Comparison of ENCODE assay signal across 9 mouse cellular contexts in genomic region chr19:5067040-5067799, GRCm38 (mm10). TPM values are rescaled to one million over a fixed set of nuclear protein-coding genes. Genes with fewer than 3 reads are reported as not detected.
DNase-seq lines count a peak whose midpoint lies in the region; ATAC-seq lines count a peak whose summit lies in the region.
"Had no signal": no experiment of that assay in that cellular context is flagged by ENCODE, and none has a peak within 500 bp of the region (broad histone marks: within the 10 kb centered on the region; RNA-seq: fewer than 3 reads in every experiment).

No protein-coding gene starts in this region.

- peak overlapping the region; percentile 46 for H3K4me3 ChIP-seq in kidney, embryonic 14.5 days (ENCODE audit: low read length)
- H3K4me3 ChIP-seq in embryonic facial prominence, embryonic 11.5 days (ENCODE audit: low read depth, low read length): peak overlapping the region; percentile 60
- peak overlapping the region; percentile 42 for H3K4me3 ChIP-seq in hindbrain, embryonic 15.5 days
- peak overlapping the region; percentile 46 for H3K4me3 ChIP-seq in midbrain, embryonic 12.5 days

- peaks cover 9% of the 10 kb centered on the region for H3K27me3 ChIP-seq in kidney, embryonic 14.5 days (ENCODE audit: control insufficient read depth, insufficient read depth, low read length)
- H3K27me3 ChIP-seq in embryonic facial prominence, embryonic 11.5 days (ENCODE audit: control insufficient read depth, insufficient read depth, low read length): peaks cover 3% of the 10 kb centered on the region
- H3K27me3 ChIP-seq in hindbrain, embryonic 15.5 days: peaks cover 13% of the 10 kb centered on the region
- peaks cover 70% of the 10 kb centered on the region for H3K27me3 ChIP-seq in midbrain, embryonic 12.5 days

- no peaks in the 10 kb centered on the region for H3K9me3 ChIP-seq in kidney, embryonic 14.5 days (ENCODE audit: control insufficient read depth, low read length)
- H3K9me3 ChIP-seq in embryonic facial prominence, embryonic 11.5 days (replicated peaks; ENCODE audit: control insufficient read depth, low read length): no peaks in the 10 kb centered on the region
- H3K9me3 ChIP-seq in hindbrain, embryonic 15.5 days: no peaks in the 10 kb centered on the region
- H3K9me3 ChIP-seq in midbrain, embryonic 12.5 days: no peaks in the 10 kb centered on the region
- H3K9me3 ChIP-seq: G1E had no signal

- H3K27ac ChIP-seq in kidney, embryonic 14.5 days (ENCODE audit: low read depth, low read length): peak overlapping the region; percentile 89
- H3K27ac ChIP-seq in embryonic facial prominence, embryonic 11.5 days (replicated peaks; ENCODE audit: low read depth, low read length): peak overlapping the region; percentile 75
- H3K27ac ChIP-seq in hindbrain, embryonic 15.5 days (replicated peaks): no peak overlapping the region
- H3K27ac ChIP-seq in midbrain, embryonic 12.5 days (replicated peaks): no peak overlapping the region

- H3K9ac ChIP-seq in kidney, embryonic 14.5 days (ENCODE audit: low read depth, low read length): peak overlapping the region; percentile 50; the same call in 1 of the 2 replicates
- H3K9ac ChIP-seq in embryonic facial prominence, embryonic 11.5 days (replicated peaks; ENCODE audit: low read length): peak overlapping the region; percentile 73
- H3K9ac ChIP-seq in hindbrain, embryonic 15.5 days: peak overlapping the region; percentile 38; the same call in 1 of the 2 replicates
- peak overlapping the region; percentile 64 for H3K9ac ChIP-seq in midbrain, embryonic 12.5 days (replicated peaks)

- peaks cover 42% of the 10 kb centered on the region for H3K4me1 ChIP-seq in kidney, embryonic 14.5 days (ENCODE audit: control insufficient read depth, insufficient read depth, low read length)
- peaks cover 20% of the 10 kb centered on the region for H3K4me1 ChIP-seq in embryonic facial prominence, embryonic 11.5 days (ENCODE audit: control insufficient read depth, insufficient read depth, low read length)
- H3K4me1 ChIP-seq in hindbrain, embryonic 15.5 days (replicated peaks): peaks cover 32% of the 10 kb centered on the region
- peaks cover 48% of the 10 kb centered on the region for H3K4me1 ChIP-seq in midbrain, embryonic 12.5 days

- 7% methylated on average over 15 of the region's 15 CpGs for WGBS in kidney, embryonic 14.5 days
- WGBS in embryonic facial prominence, embryonic 11.5 days: 5% methylated on average over 15 of the region's 15 CpGs
- 13% methylated on average over 15 of the region's 15 CpGs for WGBS in hindbrain, embryonic 15.5 days
- 9% methylated on average over 15 of the region's 15 CpGs for WGBS in midbrain, embryonic 12.5 days

- DNase-seq in kidney, postnatal 14 days: no peak
- DNase-seq in embryonic facial prominence, embryonic 11.5 days (ENCODE audit: low spot score): no peak
- DNase-seq in left cerebral cortex, adult 8-10 months (ENCODE audit: low spot score in 2 of 2): no peak
- no peak for DNase-seq in cerebellum, postnatal 10 days

- H3K36me3 ChIP-seq in kidney, embryonic 14.5 days (ENCODE audit: control insufficient read depth, insufficient read depth, low read length): no peaks in the 10 kb centered on the region
- H3K36me3 ChIP-seq in embryonic facial prominence, embryonic 11.5 days (replicated peaks; ENCODE audit: control insufficient read depth, insufficient read depth, low read depth, low read length): no peaks in the 10 kb centered on the region
- H3K36me3 ChIP-seq in hindbrain, embryonic 15.5 days: no peaks in the 10 kb centered on the region
- no peaks in the 10 kb centered on the region for H3K36me3 ChIP-seq in midbrain, embryonic 12.5 days
- H3K36me3 ChIP-seq: G1E had no signal

- ATAC-seq in kidney, embryonic 14.5 days (ENCODE audit: low FRiP score, low TSS enrichment): no peak
- ATAC-seq in embryonic facial prominence, embryonic 11.5 days (replicated peaks; ENCODE audit: insufficient number of reproducible peaks, low FRiP score, low TSS enrichment, low read depth): no peak
- no peak for ATAC-seq in hindbrain, embryonic 15.5 days (ENCODE audit: low FRiP score, low read depth)
- no peak for ATAC-seq in midbrain, embryonic 12.5 days (ENCODE audit: low FRiP score, low read depth)
- no peak for ATAC-seq in granulocyte monocyte progenitor cell, adult 5-6 weeks (replicated peaks; ENCODE audit: poor library complexity, severe bottlenecking)

- H3K4me2 ChIP-seq in kidney, embryonic 14.5 days (replicated peaks; ENCODE audit: low read depth, low read length): peak overlapping the region; percentile 52
- H3K4me2 ChIP-seq in embryonic facial prominence, embryonic 11.5 days (ENCODE audit: low read depth, low read length): peak overlapping the region; percentile 97
- H3K4me2 ChIP-seq in hindbrain, embryonic 15.5 days: peak overlapping the region; percentile 83
- H3K4me2 ChIP-seq in midbrain, embryonic 12.5 days (replicated peaks): peak overlapping the region; percentile 86

RNA-seq across cellular contexts. Expression of gene Cd248, which starts 0.7 kb away (rescaled TPM):
- 44.2 and 57.9 TPM in 2 replicates for polyA plus RNA-seq in kidney, embryonic 14.5 days (2014; fragmentation: Nextera tagmentation; extraction: Ambion mirVana)
- 43.1 and 48.4 TPM in 2 replicates for polyA plus RNA-seq in embryonic facial prominence, embryonic 11.5 days (2014; fragmentation: Nextera tagmentation; extraction: Ambion mirVana)
- 19.8 and 22.0 TPM in 2 replicates for polyA plus RNA-seq in hindbrain, embryonic 15.5 days (2015; fragmentation: Nextera tagmentation; extraction: Ambion mirVana)
- 24.7 and 31.5 TPM in 2 replicates for polyA plus RNA-seq in midbrain, embryonic 12.5 days (2016; fragmentation: Nextera tagmentation; extraction: Ambion mirVana)
- not detected in 2 replicates for total RNA-seq in granulocyte monocyte progenitor cell, adult 5-6 weeks (2014; fragmentation: Nextera tagmentation)
- not detected in 2 replicates for total RNA-seq in granulocyte monocyte progenitor cell, adult 5-6 weeks (2017)
- total RNA-seq in left cerebral cortex, adult 8-10 months (2022): 1 to 10 TPM; 5.3 to 6.6 (median 6.1) TPM
- total RNA-seq: G1E had no signal
- polyA plus RNA-seq: G1E had no signal

RNA-seq across cellular contexts. Expression of gene Rin1, which starts 16.9 kb away (rescaled TPM):
- polyA plus RNA-seq in kidney, embryonic 14.5 days (2014; fragmentation: Nextera tagmentation; extraction: Ambion mirVana): 2.5 and 4.8 TPM in 2 replicates
- polyA plus RNA-seq in embryonic facial prominence, embryonic 11.5 days (2014; fragmentation: Nextera tagmentation; extraction: Ambion mirVana): 0.99 and 1.2 TPM in 2 replicates
- 0.79 and 1.1 TPM in 2 replicates for polyA plus RNA-seq in hindbrain, embryonic 15.5 days (2015; fragmentation: Nextera tagmentation; extraction: Ambion mirVana)
- 1.7 and 2.0 TPM in 2 replicates for polyA plus RNA-seq in midbrain, embryonic 12.5 days (2016; fragmentation: Nextera tagmentation; extraction: Ambion mirVana)
- total RNA-seq in granulocyte monocyte progenitor cell, adult 5-6 weeks (2014; fragmentation: Nextera tagmentation): not detected in 2 replicates
- total RNA-seq in granulocyte monocyte progenitor cell, adult 5-6 weeks (2017): 0.21 and 1.0 TPM in 2 replicates
- 10 to 100 TPM; 72.9 to 88.1 (median 78.2) TPM for total RNA-seq in left cerebral cortex, adult 8-10 months (2022)

RNA-seq across cellular contexts. Expression of gene Tmem151a, which starts 18.1 kb away (rescaled TPM):
- polyA plus RNA-seq in kidney, embryonic 14.5 days (2014; fragmentation: Nextera tagmentation; extraction: Ambion mirVana): 1.2 and 1.7 TPM in 2 replicates
- 1.8 and 2.1 TPM in 2 replicates for polyA plus RNA-seq in embryonic facial prominence, embryonic 11.5 days (2014; fragmentation: Nextera tagmentation; extraction: Ambion mirVana)
- 28.3 and 34.0 TPM in 2 replicates for polyA plus RNA-seq in hindbrain, embryonic 15.5 days (2015; fragmentation: Nextera tagmentation; extraction: Ambion mirVana)
- polyA plus RNA-seq in midbrain, embryonic 12.5 days (2016; fragmentation: Nextera tagmentation; extraction: Ambion mirVana): 0.94 and 2.0 TPM in 2 replicates
- total RNA-seq in granulocyte monocyte progenitor cell, adult 5-6 weeks (2014; fragmentation: Nextera tagmentation): 5.1 TPM in 1 of 2 replicates, not detected in the other
- 0.62 TPM in 1 of 2 replicates, not detected in the other for total RNA-seq in granulocyte monocyte progenitor cell, adult 5-6 weeks (2017)
- total RNA-seq in left cerebral cortex, adult 8-10 months (2022): 100 to 1,000 TPM; 135 to 156 (median 139) TPM
- polyA plus RNA-seq: G1E had no signal

RNA-seq across cellular contexts. Expression of gene Yif1a, which starts 21.1 kb away (rescaled TPM):
- 114 and 115 TPM in 2 replicates for polyA plus RNA-seq in kidney, embryonic 14.5 days (2014; fragmentation: Nextera tagmentation; extraction: Ambion mirVana)
- polyA plus RNA-seq in embryonic facial prominence, embryonic 11.5 days (2014; fragmentation: Nextera tagmentation; extraction: Ambion mirVana): 62.8 and 75.8 TPM in 2 replicates
- 55.8 and 64.0 TPM in 2 replicates for polyA plus RNA-seq in hindbrain, embryonic 15.5 days (2015; fragmentation: Nextera tagmentation; extraction: Ambion mirVana)
- polyA plus RNA-seq in midbrain, embryonic 12.5 days (2016; fragmentation: Nextera tagmentation; extraction: Ambion mirVana): 60.9 and 61.6 TPM in 2 replicates
- 37.3 and 51.9 TPM in 2 replicates for total RNA-seq in granulocyte monocyte progenitor cell, adult 5-6 weeks (2014; fragmentation: Nextera tagmentation)
- total RNA-seq in granulocyte monocyte progenitor cell, adult 5-6 weeks (2017): 14.6 and 17.2 TPM in 2 replicates
- total RNA-seq in left cerebral cortex, adult 8-10 months (2022): 10 to 100 TPM; 25.3 to 31.3 (median 28.6) TPM

RNA-seq across cellular contexts. Expression of gene Brms1, which starts 26.1 kb away (rescaled TPM):
- polyA plus RNA-seq in kidney, embryonic 14.5 days (2014; fragmentation: Nextera tagmentation; extraction: Ambion mirVana): 43.3 and 57.5 TPM in 2 replicates
- polyA plus RNA-seq in embryonic facial prominence, embryonic 11.5 days (2014; fragmentation: Nextera tagmentation; extraction: Ambion mirVana): 47.5 and 47.9 TPM in 2 replicates
- polyA plus RNA-seq in hindbrain, embryonic 15.5 days (2015; fragmentation: Nextera tagmentation; extraction: Ambion mirVana): 30.7 and 31.7 TPM in 2 replicates
- 56.6 and 63.7 TPM in 2 replicates for polyA plus RNA-seq in midbrain, embryonic 12.5 days (2016; fragmentation: Nextera tagmentation; extraction: Ambion mirVana)
- 32.0 and 35.7 TPM in 2 replicates for total RNA-seq in granulocyte monocyte progenitor cell, adult 5-6 weeks (2014; fragmentation: Nextera tagmentation)
- total RNA-seq in granulocyte monocyte progenitor cell, adult 5-6 weeks (2017): 33.6 and 43.3 TPM in 2 replicates
- 10 to 100 TPM; 23.7 to 29.7 (median 25.4) TPM for total RNA-seq in left cerebral cortex, adult 8-10 months (2022)

Comparison
In these comparisons a context has a peak if more than half of its experiments do, and no peak if none do; other contexts are left out.
1. H3K27ac ChIP-seq: peak in kidney, embryonic 14.5 days (single experiment) and embryonic facial prominence, embryonic 11.5 days (single experiment); none in hindbrain, embryonic 15.5 days (single experiment) and midbrain, embryonic 12.5 days (single experiment).
2. Peak in every context shown above with its lines, with median percentiles within 50 percentile points of each other: H3K4me2 ChIP-seq, H3K4me3 ChIP-seq and H3K9ac ChIP-seq.